Mouse (Mus musculus): ENCODE results near the gene Pxdc1. TPM values are rescaled to one million over a fixed set of nuclear protein-coding genes. Genes with fewer than 3 reads are reported as not detected.

Gene Pxdc1
- total RNA-seq, 2 experiments from 2014 or later: 18.8 TPM

GRCm38 (mm10) chr13:34609711-34610110 is 43.6 kb downstream of the Pxdc1 start:
- DNase-seq: no peak
- intact Hi-C loops (cut with DNase I): no loop called here

- no peak for DNase-seq
- intact Hi-C loops (cut with DNase I): no loop called here
These were observed 46.2 kb downstream of the Pxdc1 start for GRCm38 (mm10) chr13:34607079-34607478.

- DNase-seq: no peak
- intact Hi-C loops (cut with DNase I): no loop called here
These were observed 47.4 kb downstream of the Pxdc1 start for GRCm38 (mm10) chr13:34605884-34606283.

GRCm38 (mm10) chr13:34605206-34605605 is 48.1 kb downstream of the Pxdc1 start:
- intact Hi-C loops (cut with DNase I): no loop called here
- no peak for DNase-seq

GRCm38 (mm10) chr13:34604406-34604805 is 48.9 kb downstream of the Pxdc1 start:
- intact Hi-C loops (cut with DNase I): no loop called here

GRCm38 (mm10) chr13:34602757-34603156 is 50.5 kb downstream of the Pxdc1 start:
- intact Hi-C loops (cut with DNase I): no loop called here
- DNase-seq: no peak

More at GRCm38 (mm10) chr13:34604406-34604805, 48.9 kb downstream of the Pxdc1 start:
- DNase-seq: no peak

GRCm38 (mm10) chr13:34596797-34597196 is 56.5 kb downstream of the Pxdc1 start:
- intact Hi-C loops (cut with DNase I): no loop called here

More at GRCm38 (mm10) chr13:34596797-34597196, 56.5 kb downstream of the Pxdc1 start:
- no peak for DNase-seq

Other genes with a start within 250 kb of the Pxdc1 start
- gene Fam50b, start 81.4 kb upstream of the Pxdc1 start, total RNA-seq (2021): not detected
- 10 to 100 TPM; 38.5 to 39.7 TPM for gene Prpf4b, start 221.8 kb upstream of the Pxdc1 start, total RNA-seq (2021)

Measured in heart, postnatal 14 days (tissue).